Mouse (Mus musculus): ENCODE results near the gene Amotl2. TPM values are rescaled to one million over a fixed set of nuclear protein-coding genes. Genes with fewer than 3 reads are reported as not detected.

Amotl2 gene
- total and polyA plus RNA-seq, 3 experiments = 25.9 to 66.3 (median 56.5) TPM

DNA sequence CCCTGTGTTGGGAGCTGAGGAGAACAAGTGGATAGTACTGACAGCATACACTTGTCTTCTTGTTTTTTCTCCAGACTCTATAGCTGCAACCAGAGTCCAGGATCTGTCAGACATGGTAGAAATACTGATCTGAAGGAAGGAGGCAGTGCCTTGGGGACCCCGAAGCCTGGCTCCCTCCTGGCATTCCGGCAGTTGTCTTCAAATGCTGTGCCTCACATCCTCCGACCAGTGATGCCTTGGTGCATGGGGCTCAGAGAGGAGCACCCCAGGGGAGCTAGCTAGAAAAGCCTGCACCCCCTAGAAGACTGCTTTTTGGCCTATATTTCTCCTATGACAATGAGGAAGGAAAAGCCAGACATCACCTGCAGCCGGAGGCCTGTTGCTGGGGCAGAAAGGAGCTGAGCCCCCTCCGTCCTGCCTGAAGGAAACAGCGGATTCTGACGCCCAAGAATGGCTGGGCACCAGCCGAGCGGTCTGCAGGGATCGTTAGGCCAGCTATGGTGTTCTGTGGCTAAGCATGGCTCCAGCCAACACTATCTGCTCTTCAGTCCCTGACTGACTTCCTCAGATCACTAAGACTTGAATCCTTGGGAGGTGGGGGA lies 15.2 kb downstream of the Amotl2 start:
- Histone ChIP-seq H3K4me1 (ENCODE audit: control insufficient read depth, insufficient read depth, low read length) (peaks cover 21% of the 10 kb centered on the region), H3K79me2 (replicated peaks; ENCODE audit: control insufficient read depth, insufficient read depth, low read length) (no peaks in the 10 kb centered on the region; the same call in 1 of the 2 replicates), H3K4me3 (no peak overlapping the region), H3K9ac (ENCODE audit: low read depth, low read length) (no peak overlapping the region), H3K36me3 (ENCODE audit: control insufficient read depth, insufficient read depth, low read length) (peaks cover 53% of the 10 kb centered on the region), H3K27me3 (ENCODE audit: control insufficient read depth, insufficient read depth, low read length) (no peaks in the 10 kb centered on the region), H3K27ac (no peak overlapping the region)
- intact Hi-C loops (cut with DNase I) = no loop called here
- 70% methylated on average over 10 of the region's 10 CpGs for WGBS
- no peak for TF ChIP-seq POLR2A (IDR thresholded peaks at IDR 0.05; ENCODE audit: insufficient read depth, low read depth, low read length)
- no peak for TF ChIP-seq CTCF (IDR thresholded peaks at IDR 0.05)
- no peak for TF ChIP-seq EP300 (IDR thresholded peaks at IDR 0.05; ENCODE audit: insufficient read depth, low read depth, low read length)
- DNase-seq = no peak

DNA sequence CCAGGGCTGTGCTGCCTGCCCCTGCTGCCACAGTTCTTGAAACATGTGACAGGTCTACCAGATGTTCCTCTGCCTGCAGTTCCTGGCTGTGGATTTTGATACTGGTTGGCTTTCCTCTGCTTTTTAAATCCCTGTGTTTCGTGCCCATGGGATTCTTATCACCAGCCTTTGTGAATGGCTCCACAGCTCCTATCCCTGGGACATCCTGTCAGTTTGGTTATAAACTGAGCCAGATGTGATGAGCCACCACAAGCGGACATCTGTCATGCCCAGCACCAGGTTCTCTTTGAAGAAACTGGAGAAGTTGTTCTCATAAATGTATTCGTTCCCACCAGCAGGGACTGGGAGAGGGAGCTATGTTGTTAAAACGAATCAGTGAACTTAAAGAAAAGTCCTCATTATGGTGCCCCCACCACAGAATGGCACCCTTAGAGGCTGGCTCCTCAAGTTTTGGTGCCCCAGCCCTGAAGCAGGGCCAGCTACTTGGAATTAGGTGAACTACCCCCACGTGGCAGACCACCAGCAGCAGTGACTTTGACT lies 15.9 kb downstream of the Amotl2 start:
- no peak overlapping the region for H3K9ac ChIP-seq (ENCODE audit: low read depth, low read length)
- no peaks in the 10 kb centered on the region; the same call in 1 of the 2 replicates for H3K79me2 ChIP-seq (replicated peaks; ENCODE audit: control insufficient read depth, insufficient read depth, low read length)
- intact Hi-C loops (cut with DNase I) = no loop called here
- no peaks in the 10 kb centered on the region for H3K27me3 ChIP-seq (ENCODE audit: control insufficient read depth, insufficient read depth, low read length)
- H3K27ac ChIP-seq = no peak overlapping the region
- H3K4me3 ChIP-seq = no peak overlapping the region
- 60% methylated on average over 5 of the region's 5 CpGs for WGBS
- H3K36me3 ChIP-seq (ENCODE audit: control insufficient read depth, insufficient read depth, low read length) = peaks cover 46% of the 10 kb centered on the region
- no peak for DNase-seq
- peaks cover 15% of the 10 kb centered on the region for H3K4me1 ChIP-seq (ENCODE audit: control insufficient read depth, insufficient read depth, low read length)
- no peak for TF ChIP-seq POLR2A (IDR thresholded peaks at IDR 0.05; ENCODE audit: insufficient read depth, low read depth, low read length)
- no peak for TF ChIP-seq EP300 (IDR thresholded peaks at IDR 0.05; ENCODE audit: insufficient read depth, low read depth, low read length)
- no peak for TF ChIP-seq CTCF (IDR thresholded peaks at IDR 0.05)

DNA sequence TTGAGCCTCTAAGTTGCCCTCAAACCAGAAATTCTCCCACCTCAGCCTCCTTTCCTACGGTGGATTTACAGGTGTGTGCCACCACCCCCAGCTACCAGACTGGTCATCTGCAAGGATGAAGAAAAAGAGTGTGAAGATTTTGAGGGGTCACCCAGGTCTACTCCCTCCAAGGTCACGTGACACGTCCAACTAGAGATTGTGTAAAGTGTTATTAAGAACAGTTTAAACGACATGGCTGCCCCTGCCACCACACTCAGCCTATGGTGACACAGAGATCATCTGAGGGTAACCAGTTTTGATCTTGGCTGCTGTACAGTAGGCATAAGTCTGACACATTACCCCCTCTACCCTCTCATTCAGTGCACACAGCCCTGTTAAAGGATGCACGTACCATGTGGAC lies 17.0 kb downstream of the Amotl2 start:
- H3K27ac ChIP-seq = no peak overlapping the region
- DNase-seq = no peak

DNA sequence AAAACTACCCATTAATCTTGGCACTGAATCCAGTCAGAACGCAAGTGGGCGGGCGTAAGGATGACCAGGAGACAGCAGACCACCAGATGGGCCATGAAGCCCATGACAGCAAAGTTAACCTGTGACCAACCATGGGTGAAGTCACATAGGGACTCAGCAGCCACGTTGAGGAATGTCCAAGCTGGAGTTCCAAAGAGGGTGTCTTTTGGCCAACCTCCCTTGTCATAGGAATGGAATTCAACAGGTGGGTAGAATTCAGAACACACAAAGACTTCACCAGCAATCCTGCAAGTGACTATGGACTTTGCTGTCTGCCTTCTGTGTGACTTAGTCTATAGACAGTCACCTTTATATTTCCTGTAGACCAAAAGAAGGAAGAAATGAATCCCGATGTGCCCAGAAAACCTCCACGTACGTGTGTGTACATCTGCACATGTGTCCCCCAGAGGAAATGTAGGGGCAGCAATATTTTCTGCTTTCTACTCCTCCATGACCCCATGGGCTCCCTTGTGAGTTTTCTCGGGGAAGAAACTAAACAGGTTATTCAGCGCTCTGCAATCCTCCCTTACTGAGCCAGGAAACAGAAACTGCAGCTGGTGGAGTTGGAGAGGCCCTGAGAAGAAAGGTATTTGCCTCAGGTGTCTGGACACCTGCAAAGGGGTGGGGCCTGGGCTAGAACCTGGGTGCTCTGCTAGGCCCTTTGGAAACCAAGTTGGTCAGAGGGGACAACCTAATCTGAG lies 17.7 kb downstream of the Amotl2 start:
- H3K9ac ChIP-seq (ENCODE audit: low read depth, low read length) = no peak overlapping the region

More for the DNA sequence above, 17.0 kb downstream of the Amotl2 start:
- Histone ChIP-seq H3K36me3 (ENCODE audit: control insufficient read depth, insufficient read depth, low read length) (peaks cover 35% of the 10 kb centered on the region), H3K4me3 (no peak overlapping the region), H3K27me3 (ENCODE audit: control insufficient read depth, insufficient read depth, low read length) (no peaks in the 10 kb centered on the region), H3K4me1 (ENCODE audit: control insufficient read depth, insufficient read depth, low read length) (peaks cover 7% of the 10 kb centered on the region), H3K79me2 (replicated peaks; ENCODE audit: control insufficient read depth, insufficient read depth, low read length) (no peaks in the 10 kb centered on the region; the same call in 1 of the 2 replicates), H3K9ac (ENCODE audit: low read depth, low read length) (no peak overlapping the region)
- TF ChIP-seq CTCF (IDR thresholded peaks at IDR 0.05) = no peak
- TF ChIP-seq POLR2A (IDR thresholded peaks at IDR 0.05; ENCODE audit: insufficient read depth, low read depth, low read length) = no peak; the same call in 1 of the 2 replicates
- intact Hi-C loops (cut with DNase I) = no loop called here
- 74% methylated on average over 5 of the region's 5 CpGs for WGBS

DNA sequence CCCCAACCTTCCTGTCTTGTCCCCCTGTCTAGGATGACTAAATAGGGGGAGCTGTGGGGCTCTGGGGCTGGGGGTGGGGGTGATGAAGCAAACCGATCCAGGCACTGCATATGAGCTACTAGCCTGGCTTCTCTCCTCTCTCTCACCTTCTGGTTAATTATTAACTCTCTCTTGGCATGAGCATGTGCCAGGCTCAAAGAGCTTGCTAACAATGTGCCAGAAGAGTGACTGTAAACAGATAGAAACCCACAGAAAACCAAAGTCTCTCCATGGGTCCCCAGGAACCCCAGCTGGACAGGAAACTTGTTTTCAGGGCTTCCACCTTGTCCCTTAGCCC lies 18.2 kb downstream of the Amotl2 start:
- Histone ChIP-seq H3K27me3 (ENCODE audit: control insufficient read depth, insufficient read depth, low read length) (no peaks in the 10 kb centered on the region), H3K36me3 (ENCODE audit: control insufficient read depth, insufficient read depth, low read length) (peaks cover 24% of the 10 kb centered on the region), H3K9ac (ENCODE audit: low read depth, low read length) (no peak overlapping the region), H3K27ac (no peak overlapping the region), H3K4me3 (no peak overlapping the region), H3K4me1 (ENCODE audit: control insufficient read depth, insufficient read depth, low read length) (peaks cover 7% of the 10 kb centered on the region; the same call in 1 of the 2 replicates), H3K79me2 (replicated peaks; ENCODE audit: control insufficient read depth, insufficient read depth, low read length) (no peaks in the 10 kb centered on the region)
- intact Hi-C loops (cut with DNase I) = no loop called here
- WGBS = 45% methylated on average over 1 of the region's 1 CpGs
- TF ChIP-seq EP300 (IDR thresholded peaks at IDR 0.05; ENCODE audit: insufficient read depth, low read depth, low read length) (no peak), CTCF (IDR thresholded peaks at IDR 0.05) (no peak), POLR2A (IDR thresholded peaks at IDR 0.05; ENCODE audit: insufficient read depth, low read depth, low read length) (no peak)
- DNase-seq = no peak

More for the DNA sequence above, 17.7 kb downstream of the Amotl2 start:
- Histone ChIP-seq H3K79me2 (replicated peaks; ENCODE audit: control insufficient read depth, insufficient read depth, low read length) (no peaks in the 10 kb centered on the region; the same call in 1 of the 2 replicates), H3K36me3 (ENCODE audit: control insufficient read depth, insufficient read depth, low read length) (peaks cover 28% of the 10 kb centered on the region), H3K27ac (no peak overlapping the region), H3K4me3 (no peak overlapping the region), H3K27me3 (ENCODE audit: control insufficient read depth, insufficient read depth, low read length) (no peaks in the 10 kb centered on the region), H3K4me1 (ENCODE audit: control insufficient read depth, insufficient read depth, low read length) (peaks cover 7% of the 10 kb centered on the region; the same call in 1 of the 2 replicates)
- intact Hi-C loops (cut with DNase I) = no loop called here
- WGBS = 59% methylated on average over 9 of the region's 9 CpGs
- TF ChIP-seq CTCF (IDR thresholded peaks at IDR 0.05) (no peak), EP300 (IDR thresholded peaks at IDR 0.05; ENCODE audit: insufficient read depth, low read depth, low read length) (no peak), POLR2A (IDR thresholded peaks at IDR 0.05; ENCODE audit: insufficient read depth, low read depth, low read length) (no peak; the same call in 1 of the 2 replicates)
- no peak for DNase-seq

DNA sequence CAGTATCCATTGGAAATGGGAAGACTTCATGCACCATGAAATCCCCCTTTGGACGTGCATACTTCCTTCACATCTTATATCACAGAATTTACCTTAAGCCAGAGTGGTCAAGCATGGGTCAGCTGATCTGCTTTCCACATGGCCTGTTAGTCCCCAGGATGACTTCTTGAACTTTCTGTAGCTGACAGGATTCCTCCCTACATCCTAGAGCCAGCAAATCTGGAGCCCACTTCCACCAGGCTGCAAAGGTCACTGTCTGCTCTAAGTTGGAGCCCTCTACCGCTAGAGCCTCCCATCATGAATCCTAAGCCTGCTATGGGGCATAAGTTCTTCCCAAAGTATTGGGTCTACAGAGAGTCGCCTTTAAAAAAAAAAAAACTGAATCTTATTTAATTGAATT lies 18.8 kb downstream of the Amotl2 start:
- Histone ChIP-seq H3K36me3 (ENCODE audit: control insufficient read depth, insufficient read depth, low read length) (peaks cover 19% of the 10 kb centered on the region), H3K79me2 (replicated peaks; ENCODE audit: control insufficient read depth, insufficient read depth, low read length) (no peaks in the 10 kb centered on the region), H3K27me3 (ENCODE audit: control insufficient read depth, insufficient read depth, low read length) (no peaks in the 10 kb centered on the region), H3K27ac (no peak overlapping the region), H3K4me1 (ENCODE audit: control insufficient read depth, insufficient read depth, low read length) (peaks cover 7% of the 10 kb centered on the region; the same call in 1 of the 2 replicates), H3K9ac (ENCODE audit: low read depth, low read length) (no peak overlapping the region), H3K4me3 (no peak overlapping the region)
- WGBS = 69% methylated on average over 3 of the region's 3 CpGs
- DNase-seq = no peak
- TF ChIP-seq POLR2A (IDR thresholded peaks at IDR 0.05; ENCODE audit: insufficient read depth, low read depth, low read length) (no peak), CTCF (IDR thresholded peaks at IDR 0.05) (no peak), EP300 (IDR thresholded peaks at IDR 0.05; ENCODE audit: insufficient read depth, low read depth, low read length) (no peak)
- intact Hi-C loops (cut with DNase I) = no loop called here
